ENCODE assay signal across 7 mouse cellular contexts in the genomic region with DNA sequence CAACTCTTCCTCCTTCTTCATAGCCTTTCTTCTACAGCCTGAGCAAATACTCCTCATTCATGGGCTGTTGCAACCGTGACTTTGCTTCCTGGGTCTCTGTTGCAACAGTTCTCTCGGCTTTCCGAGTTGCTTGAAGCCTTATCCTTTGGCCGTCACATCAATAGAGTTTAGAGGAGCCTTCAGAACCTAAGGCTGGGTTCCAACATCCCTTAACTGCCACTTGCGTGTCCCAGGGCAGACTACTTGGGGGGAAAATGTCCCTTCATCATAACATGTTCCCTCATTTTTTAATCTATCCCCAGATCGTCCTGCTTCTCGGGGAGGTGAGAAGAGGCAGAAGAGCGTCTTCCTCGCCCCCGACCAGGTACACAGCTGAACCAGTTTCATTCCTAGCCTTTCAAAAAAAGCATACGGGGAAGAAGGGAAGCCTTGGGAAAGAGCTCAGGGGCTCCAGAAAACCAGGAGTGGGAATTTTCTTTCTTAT. TPM values are rescaled to one million over a fixed set of nuclear protein-coding genes. Genes with fewer than 3 reads are reported as not detected.
DNase-seq lines count a peak whose midpoint lies in the region; ATAC-seq and TF ChIP-seq lines count a peak whose summit lies in the region.

No protein-coding gene starts in this region.

- H3K4me3 ChIP-seq in C2C12 (ENCODE audit: insufficient read depth, poor library complexity, severe bottlenecking), result peak overlapping the region; percentile 89
- peak overlapping the region; percentile 77 to 86 for H3K4me3 ChIP-seq in MEL (ENCODE audit: control insufficient read depth in 1 of 2, insufficient read depth in 1 of 2, low read depth in 2 of 2, low read length in 2 of 2)
- H3K4me3 ChIP-seq in embryonic facial prominence, embryonic 14.5 days (ENCODE audit: low read depth, low read length), result peak overlapping the region; percentile 67
- peak overlapping the region; percentile 77 for H3K4me3 ChIP-seq in limb, embryonic 14.5 days (replicated peaks; ENCODE audit: low read length)
- peak overlapping the region; percentile 62 for H3K4me3 ChIP-seq in midbrain, embryonic 13.5 days (replicated peaks)

- H3K4me2 ChIP-seq in embryonic facial prominence, embryonic 14.5 days (ENCODE audit: low read depth, low read length), result peak overlapping the region; percentile 78
- peak overlapping the region; percentile 68 for H3K4me2 ChIP-seq in limb, embryonic 14.5 days (replicated peaks; ENCODE audit: low read depth, low read length, severe bottlenecking)
- H3K4me2 ChIP-seq in midbrain, embryonic 13.5 days (replicated peaks), result peak overlapping the region; percentile 85

- peak overlapping the region; percentile 89 for H3K27ac ChIP-seq in MEL (ENCODE audit: control insufficient read depth, low read depth, low read length)
- peak overlapping the region; percentile 97 for H3K27ac ChIP-seq in embryonic facial prominence, embryonic 14.5 days (replicated peaks; ENCODE audit: low read depth, low read length)
- peak overlapping the region; percentile 92 for H3K27ac ChIP-seq in limb, embryonic 14.5 days (replicated peaks; ENCODE audit: low read depth, low read length)
- peak overlapping the region; percentile 97 for H3K27ac ChIP-seq in midbrain, embryonic 13.5 days

- no peak for ATAC-seq in embryonic facial prominence, embryonic 14.5 days (ENCODE audit: low read depth)
- no peak for ATAC-seq in limb, embryonic 14.5 days (ENCODE audit: low FRiP score, low read depth)
- ATAC-seq in midbrain, embryonic 13.5 days, result no peak

- peaks cover 28 to 54% of the 10 kb centered on the region in 2 experiments for H3K4me1 ChIP-seq in MEL (ENCODE audit: control insufficient read depth in 1 of 2, insufficient read depth in 2 of 2, low read length in 2 of 2)
- H3K4me1 ChIP-seq in embryonic facial prominence, embryonic 14.5 days (ENCODE audit: control insufficient read depth, insufficient read depth, low read length), result peaks cover 8% of the 10 kb centered on the region
- peaks cover 13% of the 10 kb centered on the region for H3K4me1 ChIP-seq in limb, embryonic 14.5 days (ENCODE audit: control insufficient read depth, insufficient read depth, low read length)
- peaks cover 43% of the 10 kb centered on the region for H3K4me1 ChIP-seq in midbrain, embryonic 13.5 days (replicated peaks)

- TF ChIP-seq CTCF in C2C12 (IDR thresholded peaks at IDR 0.05; ENCODE audit: control insufficient read depth, insufficient read depth, insufficient read length) (no peak), MEL (IDR thresholded peaks at IDR 0.05 in 2 of 3, conservative IDR thresholded peaks at IDR 0.05 in 1 of 3; ENCODE audit: control insufficient read depth in 1 of 3, insufficient read depth in 1 of 3, low read depth in 2 of 3, low read length in 3 of 3, poor library complexity in 1 of 3, severe bottlenecking in 1 of 3) (no peak)

- no peaks in the 10 kb centered on the region for H3K9me3 ChIP-seq in MEL (replicated peaks; ENCODE audit: insufficient read depth, low read length)
- no peaks in the 10 kb centered on the region for H3K9me3 ChIP-seq in embryonic facial prominence, embryonic 14.5 days (ENCODE audit: control insufficient read depth, low read length)
- H3K9me3 ChIP-seq in limb, embryonic 14.5 days (ENCODE audit: control insufficient read depth, low read length), result no peaks in the 10 kb centered on the region
- H3K9me3 ChIP-seq in midbrain, embryonic 13.5 days, result no peaks in the 10 kb centered on the region

- no peaks in the 10 kb centered on the region for H3K36me3 ChIP-seq in C2C12 (ENCODE audit: control insufficient read depth, insufficient read depth)
- peaks cover 0 to 53% of the 10 kb centered on the region in 2 experiments; a peak in 3 of 4 replicates for H3K36me3 ChIP-seq in MEL (ENCODE audit: control insufficient read depth in 1 of 2, insufficient read depth in 2 of 2, low read length in 2 of 2)
- peaks cover 9% of the 10 kb centered on the region; the same call in 1 of the 2 replicates for H3K36me3 ChIP-seq in embryonic facial prominence, embryonic 14.5 days (ENCODE audit: control insufficient read depth, insufficient read depth, low read length)
- H3K36me3 ChIP-seq in limb, embryonic 14.5 days (ENCODE audit: control insufficient read depth, insufficient read depth, low read length), result 0 out of 2 replicates have a peak, but pooled peaks cover 4% of the 10 kb centered on the region
- H3K36me3 ChIP-seq in midbrain, embryonic 13.5 days, result peaks cover 5% of the 10 kb centered on the region

- DNase-seq in MEL (ENCODE audit: low read depth, low spot score), result peak; percentile 92
- peak; percentile 42 for DNase-seq in embryonic facial prominence, embryonic 14.5 days (ENCODE audit: low spot score)
- DNase-seq in heart, postnatal 14 days, result peak; percentile 36 to 46
- DNase-seq in limb, embryonic 14.5 days (ENCODE audit: low spot score), result peak; percentile 20
- DNase-seq in thymus, adult 18-20 months, result peak; percentile 43 to 53

- H3K79me2 ChIP-seq in C2C12 (ENCODE audit: control insufficient read depth, insufficient read depth), result peaks cover 51% of the 10 kb centered on the region
- H3K79me2 ChIP-seq in MEL (ENCODE audit: control insufficient read depth, insufficient read depth, low read length, poor library complexity), result peaks cover 47% of the 10 kb centered on the region

- H3K27me3 ChIP-seq in C2C12 (ENCODE audit: control insufficient read depth, insufficient read depth, insufficient read length) (no peaks in the 10 kb centered on the region), MEL (ENCODE audit: control insufficient read depth in 1 of 2, insufficient read depth in 2 of 2, low read length in 2 of 2) (no peaks in the 10 kb centered on the region)
- H3K27me3 ChIP-seq in embryonic facial prominence, embryonic 14.5 days (replicated peaks; ENCODE audit: control insufficient read depth, insufficient read depth, low read length), result no peaks in the 10 kb centered on the region
- no peaks in the 10 kb centered on the region for H3K27me3 ChIP-seq in limb, embryonic 14.5 days (ENCODE audit: control insufficient read depth, insufficient read depth, low read length)
- H3K27me3 ChIP-seq in midbrain, embryonic 13.5 days, result no peaks in the 10 kb centered on the region

- H3ac ChIP-seq in C2C12 (ENCODE audit: control insufficient read depth, insufficient read length, low read depth), result peak overlapping the region; percentile 95

- under 1% methylated on average over 11 of the region's 11 CpGs for WGBS in embryonic facial prominence, embryonic 14.5 days
- WGBS in limb, embryonic 14.5 days, result 2% methylated on average over 11 of the region's 11 CpGs
- WGBS in midbrain, embryonic 13.5 days, result under 1% methylated on average over 11 of the region's 11 CpGs

- intact Hi-C loops in heart, postnatal 14 days (cut with DNase I), result loop anchor here (2.0 kb wide), 1 partner anchor 32 kb away; a partner anchor contains a TSS

- H3K79me3 ChIP-seq in C2C12 (ENCODE audit: low read depth), result peaks cover 7% of the 10 kb centered on the region

- no peak; a peak in 1 of 4 replicates for TF ChIP-seq POLR2A in MEL (IDR thresholded peaks at IDR 0.05; ENCODE audit: control insufficient read depth in 1 of 2, insufficient read depth in 1 of 2, low read depth in 1 of 2, low read length in 2 of 2, poor library complexity in 1 of 2)
- no peak for TF ChIP-seq POLR2A in limb, embryonic 14.5 days (IDR thresholded peaks at IDR 0.05; ENCODE audit: borderline replicate concordance, extremely low read depth, insufficient read depth, insufficient read length)

- peak overlapping the region; percentile 80 for H3K9ac ChIP-seq in MEL (ENCODE audit: control insufficient read depth, low read depth, low read length, poor library complexity, severe bottlenecking)
- H3K9ac ChIP-seq in embryonic facial prominence, embryonic 14.5 days (ENCODE audit: low read depth, low read length), result peak overlapping the region; percentile 92
- H3K9ac ChIP-seq in limb, embryonic 14.5 days (ENCODE audit: low read depth, low read length, severe bottlenecking), result peak overlapping the region; percentile 67
- peak overlapping the region; percentile 78 for H3K9ac ChIP-seq in midbrain, embryonic 13.5 days (replicated peaks)

- TF ChIP-seq EP300 in MEL (IDR thresholded peaks at IDR 0.05; ENCODE audit: low read depth in 1 of 2, low read length in 2 of 2), result no peak

- TF ChIP-seq RAD21 in MEL (IDR thresholded peaks at IDR 0.05; ENCODE audit: low read depth, low read length), result no peak

RNA-seq across cellular contexts. Expression of a gene that starts 0.5 kb away (rescaled TPM):
- polyA plus RNA-seq in C2C12 (2012; fragmentation: generic; extraction: Trizol) (16.1 TPM), MEL (2012; ENCODE audit: insufficient read depth in 1 of 2, insufficient read length in 2 of 2, low read depth in 1 of 2, low replicate concordance in 2 of 2, missing spikeins in 1 of 2) (10 to 100 TPM in 1 of 2 experiments, not detected in 1; 51.8 TPM)
- 28.5 and 32.4 TPM in 2 replicates for total RNA-seq in MEL (2012; rRNA removed)
- 24.2 and 24.4 TPM in 2 replicates for polyA plus RNA-seq in embryonic facial prominence, embryonic 14.5 days (2014; fragmentation: Nextera tagmentation; extraction: Ambion mirVana)
- total RNA-seq in heart, postnatal 14 days (2021), result 10 to 100 TPM; 19.8 to 20.4 TPM
- 31.5 and 38.0 TPM in 2 replicates for polyA plus RNA-seq in limb, embryonic 14.5 days (2012; rRNA removed)
- polyA plus RNA-seq in limb, embryonic 14.5 days (2014; fragmentation: Nextera tagmentation; extraction: Ambion mirVana), result 21.8 and 24.0 TPM in 2 replicates
- polyA plus RNA-seq in midbrain, embryonic 13.5 days (2015; fragmentation: Nextera tagmentation; extraction: Ambion mirVana), result 46.4 and 50.1 TPM in 2 replicates

RNA-seq across cellular contexts. Expression of a gene that starts 1.3 kb away (rescaled TPM):
- polyA plus RNA-seq in C2C12 (2012; fragmentation: generic; extraction: Trizol) (43.6 TPM), MEL (2012; ENCODE audit: insufficient read depth in 1 of 2, insufficient read length in 2 of 2, low read depth in 1 of 2, low replicate concordance in 2 of 2, missing spikeins in 1 of 2) (100 to 1,000 TPM in 1 of 2 experiments, not detected in 1; 234 TPM)
- 203 and 265 TPM in 2 replicates for total RNA-seq in MEL (2012; rRNA removed)
- polyA plus RNA-seq in embryonic facial prominence, embryonic 14.5 days (2014; fragmentation: Nextera tagmentation; extraction: Ambion mirVana), result 37.7 and 44.9 TPM in 2 replicates
- total RNA-seq in heart, postnatal 14 days (2021), result 10 to 100 TPM; 22.3 to 25.8 TPM
- 45.8 and 57.9 TPM in 2 replicates for polyA plus RNA-seq in limb, embryonic 14.5 days (2012; rRNA removed)
- polyA plus RNA-seq in limb, embryonic 14.5 days (2014; fragmentation: Nextera tagmentation; extraction: Ambion mirVana), result 45.6 and 47.5 TPM in 2 replicates
- polyA plus RNA-seq in midbrain, embryonic 13.5 days (2015; fragmentation: Nextera tagmentation; extraction: Ambion mirVana), result 47.5 and 50.5 TPM in 2 replicates

RNA-seq across cellular contexts. Expression of a gene that starts 24.6 kb away (rescaled TPM):
- 1.6 TPM for polyA plus RNA-seq in C2C12 (2012; fragmentation: generic; extraction: Trizol)
- 7.7 and 7.8 TPM in 2 replicates for total RNA-seq in MEL (2012; rRNA removed)
- 10 to 100 TPM in 1 of 2 experiments, not detected in 1; 33.9 TPM for polyA plus RNA-seq in MEL (2012; ENCODE audit: insufficient read depth in 1 of 2, insufficient read length in 2 of 2, low read depth in 1 of 2, low replicate concordance in 2 of 2, missing spikeins in 1 of 2)
- 2.8 TPM in 2 replicates for polyA plus RNA-seq in embryonic facial prominence, embryonic 14.5 days (2014; fragmentation: Nextera tagmentation; extraction: Ambion mirVana)
- total RNA-seq in heart, postnatal 14 days (2021), result under 1 TPM; 0.38 to 0.76 TPM
- 3.8 and 4.7 TPM in 2 replicates for polyA plus RNA-seq in limb, embryonic 14.5 days (2012; rRNA removed)
- 4.7 and 4.9 TPM in 2 replicates for polyA plus RNA-seq in limb, embryonic 14.5 days (2014; fragmentation: Nextera tagmentation; extraction: Ambion mirVana)
- 0.58 and 0.63 TPM in 2 replicates for polyA plus RNA-seq in midbrain, embryonic 13.5 days (2015; fragmentation: Nextera tagmentation; extraction: Ambion mirVana)

RNA-seq across cellular contexts. Expression of a gene that starts 31.4 kb away (rescaled TPM):
- polyA plus RNA-seq in C2C12 (2012; fragmentation: generic; extraction: Trizol) (0.34 TPM), MEL (2012; ENCODE audit: insufficient read depth in 1 of 2, insufficient read length in 2 of 2, low read depth in 1 of 2, low replicate concordance in 2 of 2, missing spikeins in 1 of 2) (under 1 TPM in 1 of 2 experiments, not detected in 1; 0.43 TPM)
- total RNA-seq in MEL (2012; rRNA removed), result 0.19 and 0.20 TPM in 2 replicates
- 6.1 and 6.9 TPM in 2 replicates for polyA plus RNA-seq in embryonic facial prominence, embryonic 14.5 days (2014; fragmentation: Nextera tagmentation; extraction: Ambion mirVana)
- under 1 TPM in 1 of 2 experiments, not detected in 1; 0.32 TPM for total RNA-seq in heart, postnatal 14 days (2021)
- polyA plus RNA-seq in limb, embryonic 14.5 days (2012; rRNA removed), result 6.8 and 12.0 TPM in 2 replicates
- polyA plus RNA-seq in limb, embryonic 14.5 days (2014; fragmentation: Nextera tagmentation; extraction: Ambion mirVana), result 11.7 and 13.3 TPM in 2 replicates
- 0.17 TPM in 1 of 2 replicates, not detected in the other for polyA plus RNA-seq in midbrain, embryonic 13.5 days (2015; fragmentation: Nextera tagmentation; extraction: Ambion mirVana)

RNA-seq across cellular contexts. Expression of a gene that starts 32.2 kb away (rescaled TPM):
- polyA plus RNA-seq in C2C12 (2012; fragmentation: generic; extraction: Trizol), result 146 TPM
- total RNA-seq in MEL (2012; rRNA removed), result 240 and 307 TPM in 2 replicates
- 100 to 1,000 TPM; 134 to 357 TPM for polyA plus RNA-seq in MEL (2012; ENCODE audit: insufficient read depth in 1 of 2, insufficient read length in 2 of 2, low read depth in 1 of 2, low replicate concordance in 2 of 2, missing spikeins in 1 of 2)
- polyA plus RNA-seq in embryonic facial prominence, embryonic 14.5 days (2014; fragmentation: Nextera tagmentation; extraction: Ambion mirVana), result 133 and 134 TPM in 2 replicates
- total RNA-seq in heart, postnatal 14 days (2021), result 10 to 100 TPM; 47.4 to 47.6 TPM
- 183 TPM in 2 replicates for polyA plus RNA-seq in limb, embryonic 14.5 days (2012; rRNA removed)
- polyA plus RNA-seq in limb, embryonic 14.5 days (2014; fragmentation: Nextera tagmentation; extraction: Ambion mirVana), result 140 and 155 TPM in 2 replicates
- 91.3 and 93.8 TPM in 2 replicates for polyA plus RNA-seq in midbrain, embryonic 13.5 days (2015; fragmentation: Nextera tagmentation; extraction: Ambion mirVana)

Comparison
In these comparisons a context has a peak if more than half of its experiments do, and no peak if none do; other contexts are left out.
1. DNase-seq: peak in every context shown above with its lines; median percentile 92 in MEL; 48 in thymus, adult 18-20 months; 42 in embryonic facial prominence, embryonic 14.5 days; 41 in heart, postnatal 14 days; 20 in limb, embryonic 14.5 days.